Mouse (Mus musculus) lung, embryonic 14.5 days (tissue): ENCODE results near the gene Cx3cr1. TPM values are rescaled to one million over a fixed set of nuclear protein-coding genes. Genes with fewer than 3 reads are reported as not detected.

Experiments
- ATAC-seq: fragments of 200-750 bp; cut with Nextera tagmentation; 2 replicates; pipeline ENCODE4 v1.8.0; 2017; ENCODE audit warnings: mild to moderate bottlenecking, moderate TSS enrichment, moderate library complexity; ENCODE audit not compliant: insufficient read depth
- DNase-seq: peaks from one replicate; pipeline ENCODE4 v3.0.0-alpha.2; 2015
- H3K27ac ChIP-seq: fragments of 300-500 bp; sonication (generic); 2 replicates; pipeline ENCODE4 v1.5.1; 2014; ENCODE audit warnings: low read depth, mild to moderate bottlenecking, moderate library complexity
- H3K27me3 ChIP-seq: fragments of 300-500 bp; sonication (generic); 2 replicates; pipeline ENCODE4 v1.6.1; 2014; ENCODE audit warnings: low read length, control low read depth; ENCODE audit not compliant: insufficient read depth
- H3K36me3 ChIP-seq: fragments of 300-500 bp; sonication (generic); 2 replicates; pipeline ENCODE4 v1.6.1; 2014; ENCODE audit warnings: control low read depth; ENCODE audit not compliant: insufficient read depth
- H3K4me1 ChIP-seq: fragments of 300-500 bp; sonication (generic); 2 replicates; pipeline ENCODE4 v1.6.1; 2014; ENCODE audit warnings: antibody characterized with exemption, control low read depth; ENCODE audit not compliant: insufficient read depth
- H3K4me2 ChIP-seq: fragments of 300-500 bp; sonication (generic); 2 replicates; pipeline ENCODE4 v1.6.1; 2014; ENCODE audit warnings: mild to moderate bottlenecking
- H3K4me3 ChIP-seq: fragments of 300-500 bp; sonication (generic); 2 replicates; pipeline ENCODE4 v1.5.1; 2014; ENCODE audit warnings: low read depth, low read length
- H3K9ac ChIP-seq: fragments of 300-500 bp; sonication (generic); 2 replicates; pipeline ENCODE4 v1.6.1; 2014
- H3K9me3 ChIP-seq: fragments of 300-500 bp; sonication (generic); 2 replicates; pipeline ENCODE4 v1.6.1; 2016; ENCODE audit warnings: low read depth, low read length, control low read depth
- CTCF ChIP-seq: IDR thresholded peaks from 2 replicates; pipeline ENCODE4 v1.5.1; 2016; ENCODE audit warnings: antibody characterized with exemption, low read depth
- WGBS: fragments of 180-500 bp; shearing (Covaris S2); extraction: QIAGEN DNeasy Blood & Tissue Kit; methylation state at CpG from one replicate; pipeline ENCODE4 v1.1.7; 2014; 5-methylcytosine and 5-hydroxymethylcytosine counted together
- polyA plus RNA-seq: library from polyadenylated mRNA; unstranded; fragments of >200 nt; fragmentation: Nextera tagmentation; extraction: Ambion mirVana; gene quantifications from 2 replicates; pipeline ENCODE4 v1.2.1, GENCODE M21; 2014

Gene Cx3cr1
- polyA plus RNA-seq, 1 experiment from 2014 or later: 9.7 TPM

GRCm38 (mm10) chr9:120082691-120083090 lies 13.0 kb upstream of the Cx3cr1 start:
- Histone ChIP-seq H3K27ac (no peak overlapping the region), H3K9me3 (no peaks in the 10 kb centered on the region), H3K4me3 (no peak overlapping the region), H3K27me3 (no peaks in the 10 kb centered on the region), H3K9ac (no peak overlapping the region), H3K4me2 (no peak overlapping the region), H3K36me3 (no peaks in the 10 kb centered on the region), H3K4me1 (no peaks in the 10 kb centered on the region)
- TF ChIP-seq CTCF: no peak
- DNase-seq (no peak), ATAC-seq (no peak)
- WGBS: 84% methylated on average over 4 of the region's 4 CpGs

- Histone ChIP-seq H3K9me3 (no peaks in the 10 kb centered on the region), H3K36me3 (no peaks in the 10 kb centered on the region), H3K4me3 (no peak overlapping the region), H3K4me1 (no peaks in the 10 kb centered on the region), H3K27ac (no peak overlapping the region), H3K4me2 (no peak overlapping the region), H3K27me3 (no peaks in the 10 kb centered on the region), H3K9ac (no peak overlapping the region)
- DNase-seq (no peak), ATAC-seq (no peak)
- no peak for TF ChIP-seq CTCF
- WGBS: 79% methylated on average over 5 of the region's 5 CpGs
Observed at GRCm38 (mm10) chr9:120081967-120082366, 12.3 kb upstream of the Cx3cr1 start.

- WGBS: 68% methylated on average over 6 of the region's 6 CpGs
- peak; percentile 31 for TF ChIP-seq CTCF
Observed at GRCm38 (mm10) chr9:120081247-120081646, 11.6 kb upstream of the Cx3cr1 start.

GRCm38 (mm10) chr9:120080546-120081108 lies 10.9 kb upstream of the Cx3cr1 start:
- H3K36me3 ChIP-seq: no peaks in the 10 kb centered on the region
- ATAC-seq: no peak
- no peaks in the 10 kb centered on the region for H3K27me3 ChIP-seq
- no peak overlapping the region for H3K4me2 ChIP-seq
- peak; percentile 12; the same call in 1 of the 2 replicates for TF ChIP-seq CTCF
- no peaks in the 10 kb centered on the region for H3K4me1 ChIP-seq
- H3K9ac ChIP-seq: no peak overlapping the region
- DNase-seq: peak; percentile 46
- H3K4me3 ChIP-seq: no peak overlapping the region
- no peak overlapping the region for H3K27ac ChIP-seq
- WGBS: 63% methylated on average over 8 of the region's 8 CpGs
- H3K9me3 ChIP-seq: no peaks in the 10 kb centered on the region

More at GRCm38 (mm10) chr9:120081247-120081646, 11.6 kb upstream of the Cx3cr1 start:
- Histone ChIP-seq H3K9ac (no peak overlapping the region), H3K36me3 (no peaks in the 10 kb centered on the region), H3K4me1 (no peaks in the 10 kb centered on the region), H3K9me3 (no peaks in the 10 kb centered on the region), H3K4me2 (no peak overlapping the region), H3K27me3 (no peaks in the 10 kb centered on the region), H3K4me3 (no peak overlapping the region), H3K27ac (no peak overlapping the region)
- ATAC-seq: no peak
- peak; percentile 13 for DNase-seq

- TF ChIP-seq CTCF: no peak
- no peaks in the 10 kb centered on the region for H3K27me3 ChIP-seq
- no peaks in the 10 kb centered on the region for H3K36me3 ChIP-seq
- H3K27ac ChIP-seq: no peak overlapping the region
- 64% methylated on average over 7 of the region's 7 CpGs for WGBS
- DNase-seq (no peak), ATAC-seq (no peak)
- no peaks in the 10 kb centered on the region for H3K4me1 ChIP-seq
- no peak overlapping the region for H3K9ac ChIP-seq
- H3K9me3 ChIP-seq: no peaks in the 10 kb centered on the region
- no peak overlapping the region for H3K4me3 ChIP-seq
- H3K4me2 ChIP-seq: no peak overlapping the region
Observed at GRCm38 (mm10) chr9:120079901-120080300, 10.2 kb upstream of the Cx3cr1 start.

GRCm38 (mm10) chr9:120078241-120078640 lies 8.6 kb upstream of the Cx3cr1 start:
- ATAC-seq (no peak), DNase-seq (no peak)
- no peak for TF ChIP-seq CTCF
- no peak overlapping the region for H3K27ac ChIP-seq
- H3K4me2 ChIP-seq: no peak overlapping the region
- H3K4me1 ChIP-seq: no peaks in the 10 kb centered on the region
- 74% methylated on average over 3 of the region's 3 CpGs for WGBS
- H3K9me3 ChIP-seq: no peaks in the 10 kb centered on the region
- no peak overlapping the region for H3K4me3 ChIP-seq
- no peak overlapping the region for H3K9ac ChIP-seq
- H3K27me3 ChIP-seq: no peaks in the 10 kb centered on the region
- H3K36me3 ChIP-seq: no peaks in the 10 kb centered on the region

GRCm38 (mm10) chr9:120074516-120074915 lies 4.8 kb upstream of the Cx3cr1 start:
- WGBS: 78% methylated on average over 7 of the region's 7 CpGs
- no peak overlapping the region for H3K4me3 ChIP-seq
- H3K36me3 ChIP-seq: no peaks in the 10 kb centered on the region
- TF ChIP-seq CTCF: no peak
- H3K9ac ChIP-seq: no peak overlapping the region
- H3K9me3 ChIP-seq: no peaks in the 10 kb centered on the region
- H3K4me1 ChIP-seq: no peaks in the 10 kb centered on the region
- H3K4me2 ChIP-seq: no peak overlapping the region
- ATAC-seq: no peak
- no peak for DNase-seq
- no peak overlapping the region for H3K27ac ChIP-seq
- no peaks in the 10 kb centered on the region for H3K27me3 ChIP-seq
